Mouse (Mus musculus) cerebellum, adult 9-10 months (tissue): Measurements from ENCODE around the gene Hmgxb4.

Source experiments
- DNase-seq: peaks from one replicate; pipeline ENCODE4 v3.0.0; 2022

Gene Hmgxb4

GRCm38 (mm10) chr8:75078851-75079250, 85.7 kb downstream of the Hmgxb4 start:
- DNase-seq, result no peak
